ENCODE assay signal across 32 mouse cellular contexts in the genomic region with DNA sequence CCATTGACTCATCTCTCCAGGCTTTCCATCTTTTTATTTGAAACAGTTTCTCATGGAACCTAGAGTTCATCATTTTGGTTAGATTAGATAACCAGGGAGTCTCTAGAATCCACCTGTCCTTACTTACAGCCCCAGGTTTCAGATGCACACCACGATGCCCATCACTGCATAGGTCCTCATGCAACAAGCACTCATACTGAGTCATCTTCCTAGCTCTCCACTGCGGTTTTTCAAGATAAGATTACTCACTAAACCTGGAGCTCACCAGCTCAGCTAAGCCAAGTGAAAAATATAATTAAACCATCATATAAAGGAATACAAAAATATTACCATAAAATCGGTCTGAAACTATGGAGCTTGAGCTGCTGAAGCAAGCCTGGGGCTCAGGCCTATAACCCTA.
A peak's percentile ranks its signal among the peaks of the same experiment; 100 is the strongest.
DNase-seq lines count a peak whose midpoint lies in the region; ATAC-seq and TF ChIP-seq lines count a peak whose summit lies in the region.
"Had no signal": no experiment of that assay in that cellular context is flagged by ENCODE, and none has a peak within 500 bp of the region (broad histone marks: within the 10 kb centered on the region; RNA-seq: fewer than 3 reads in every experiment).

No protein-coding gene starts in this region.

- H3K4me1 ChIP-seq in G1E (ENCODE audit: insufficient read depth, low read depth, low read length), result peaks cover 22% of the 10 kb centered on the region
- no peaks in the 10 kb centered on the region for H3K4me1 ChIP-seq in forebrain, embryonic 15.5 days
- no peaks in the 10 kb centered on the region for H3K4me1 ChIP-seq in thymus, adult 2 months (replicated peaks; ENCODE audit: control insufficient read depth, insufficient read depth, low read length)
- H3K4me1 ChIP-seq: embryonic facial prominence, embryonic 10.5 days; embryonic facial prominence, embryonic 13.5 days; forebrain, embryonic 12.5 days; heart, embryonic 10.5 days; heart, embryonic 13.5 days had no signal

- H3K9me3 ChIP-seq in G1E (replicated peaks), result no peaks in the 10 kb centered on the region
- H3K9me3 ChIP-seq in forebrain, embryonic 15.5 days, result no peaks in the 10 kb centered on the region
- H3K9me3 ChIP-seq: embryonic facial prominence, embryonic 10.5 days; embryonic facial prominence, embryonic 13.5 days; forebrain, embryonic 12.5 days; heart, embryonic 10.5 days; heart, embryonic 13.5 days had no signal

- intact Hi-C loops in left cerebral cortex, postnatal 36 days (cut with DNase I), result no loop called here

- TF ChIP-seq POLR2A in thymus, adult 2 months (IDR thresholded peaks at IDR 0.05; ENCODE audit: control insufficient read depth, extremely low read depth, insufficient read depth, low read length, poor library complexity), result no peak

- 90% methylated on average over 3 of the region's 3 CpGs for WGBS in forebrain, embryonic 15.5 days
- 98% methylated on average over 3 of the region's 3 CpGs for WGBS in thymus, adult 2 months

- no peak overlapping the region for H3K4me3 ChIP-seq in G1E (ENCODE audit: low read depth, low read length)
- H3K4me3 ChIP-seq in forebrain, embryonic 15.5 days, result no peak overlapping the region
- H3K4me3 ChIP-seq in thymus, adult 2 months (ENCODE audit: control insufficient read depth, insufficient read depth, low read length), result no peak overlapping the region
- H3K4me3 ChIP-seq: embryonic facial prominence, embryonic 10.5 days; embryonic facial prominence, embryonic 13.5 days; erythroblast, embryonic 14.5 days; forebrain, embryonic 12.5 days; heart, adult 2 months; heart, embryonic 10.5 days; heart, embryonic 13.5 days had no signal

- H3K27ac ChIP-seq in forebrain, embryonic 15.5 days (replicated peaks), result no peak overlapping the region
- no peak overlapping the region for H3K27ac ChIP-seq in thymus, adult 2 months (ENCODE audit: control insufficient read depth, insufficient read depth, low read length)
- H3K27ac ChIP-seq: embryonic facial prominence, embryonic 10.5 days; embryonic facial prominence, embryonic 13.5 days; forebrain, embryonic 12.5 days; heart, adult 2 months; heart, embryonic 10.5 days; heart, embryonic 13.5 days; hindbrain, embryonic 14.5 days; hindbrain, postnatal 0 days had no signal

- H3K9ac ChIP-seq in forebrain, embryonic 15.5 days (replicated peaks), result no peak overlapping the region
- H3K9ac ChIP-seq: embryonic facial prominence, embryonic 13.5 days; forebrain, embryonic 12.5 days; forebrain, postnatal 0 days; heart, embryonic 13.5 days; hindbrain, embryonic 14.5 days had no signal

- DNase-seq in frontal cortex, postnatal 25 days (ENCODE audit: low spot score in 2 of 2), result no peak
- no peak for DNase-seq in G1E (ENCODE audit: low spot score)
- DNase-seq in NIH3T3 (ENCODE audit: low read depth), result peak; percentile 50
- DNase-seq in thymus, adult 2 months, result no peak
- no peak for DNase-seq in left cerebral cortex, postnatal 36 days (ENCODE audit: low spot score in 2 of 2)
- DNase-seq: adrenal gland, adult 2 months; adrenal gland, postnatal 14 days; cerebellum, adult 11-12 months; cerebellum, adult 8-10 months; cerebellum, postnatal 10 days; cerebellum, postnatal 36 days; embryo, embryonic 11 days; forebrain, postnatal 0 days; gastrocnemius, postnatal 10 days; gastrocnemius, postnatal 36 days; heart, adult 2 months; heart, postnatal 14 days; heart, postnatal 4 days had no signal

- no peak for TF ChIP-seq CTCF in G1E (IDR thresholded peaks at IDR 0.05; ENCODE audit: low read depth, low read length)
- TF ChIP-seq CTCF in thymus, adult 2 months (IDR thresholded peaks at IDR 0.05; ENCODE audit: borderline replicate concordance, control insufficient read depth, extremely low read depth, insufficient read depth, low read length, poor library complexity), result no peak

- peaks cover 54% of the 10 kb centered on the region for H3K36me3 ChIP-seq in G1E (replicated peaks)
- peaks cover 4% of the 10 kb centered on the region; the same call in 1 of the 2 replicates for H3K36me3 ChIP-seq in forebrain, embryonic 15.5 days
- peaks cover 72% of the 10 kb centered on the region for H3K36me3 ChIP-seq in thymus, adult 2 months (ENCODE audit: control insufficient read depth, insufficient read depth, low read length)

- peak; percentile 78 for ATAC-seq in frontal cortex, adult (ENCODE audit: low TSS enrichment)
- ATAC-seq in G1E (ENCODE audit: extremely low read depth, insufficient number of reproducible peaks, low FRiP score, poor library complexity, severe bottlenecking), result peak; percentile 85
- ATAC-seq in monocyte, adult 5-6 weeks (replicated peaks; ENCODE audit: insufficient number of reproducible peaks, low FRiP score, low TSS enrichment, poor library complexity, severe bottlenecking), result no peak
- no peak for ATAC-seq in forebrain, embryonic 15.5 days (replicated peaks)
- ATAC-seq: forebrain, postnatal 0 days; hindbrain, postnatal 0 days; inflammation-experienced regulatory T-cells, adult 6 months; intestine, embryonic 16.5 days had no signal

- no peaks in the 10 kb centered on the region for H3K27me3 ChIP-seq in G1E (ENCODE audit: insufficient read depth, low read length)
- no peaks in the 10 kb centered on the region for H3K27me3 ChIP-seq in forebrain, embryonic 15.5 days
- no peaks in the 10 kb centered on the region for H3K27me3 ChIP-seq in thymus, adult 2 months (ENCODE audit: control insufficient read depth, insufficient read depth, low read length)
- H3K27me3 ChIP-seq: CH12.LX; embryonic facial prominence, embryonic 13.5 days; forebrain, embryonic 12.5 days; heart, embryonic 13.5 days had no signal

- no peak overlapping the region for H3K4me2 ChIP-seq in forebrain, embryonic 15.5 days (replicated peaks)
- H3K4me2 ChIP-seq: embryonic facial prominence, embryonic 13.5 days; forebrain, embryonic 12.5 days; heart, embryonic 13.5 days; hindbrain, embryonic 14.5 days had no signal

Comparison
In these comparisons a context has a peak if more than half of its experiments do, and no peak if none do; other contexts are left out.
1. ATAC-seq: peak in frontal cortex, adult (single experiment) and G1E (single experiment); none in monocyte, adult 5-6 weeks (single experiment) and forebrain, embryonic 15.5 days (single experiment).